In the genomic region with DNA sequence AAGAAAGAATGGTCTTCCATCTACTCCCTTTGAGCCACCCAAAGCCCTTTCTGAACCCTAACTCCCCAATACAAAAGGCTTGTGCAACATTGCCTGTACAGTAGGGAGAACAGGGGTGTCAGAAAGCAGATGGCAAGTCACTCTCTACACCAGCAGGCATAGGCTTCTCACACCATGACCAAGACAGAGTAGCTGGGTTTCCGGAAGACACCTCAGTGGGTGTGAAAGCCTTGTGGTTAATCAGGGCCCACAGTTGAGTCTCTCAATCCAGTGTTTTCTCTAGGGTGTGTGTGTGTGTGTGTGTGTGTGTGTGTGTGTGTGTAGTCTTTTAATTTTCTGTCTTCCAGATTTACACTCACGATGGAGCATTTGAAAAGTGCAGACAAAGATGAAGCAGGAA, we compare ENCODE assay signal across 17 mouse cellular contexts.
"Had no signal": no experiment of that assay in that cellular context is flagged by ENCODE, and none has a peak within 500 bp of the region (broad histone marks: within the 10 kb centered on the region; RNA-seq: fewer than 3 reads in every experiment).

No protein-coding gene starts in this region.

- H3K4me2 ChIP-seq: limb, embryonic 12.5 days; liver, embryonic 13.5 days; lung, embryonic 15.5 days; midbrain, embryonic 13.5 days; neural tube, embryonic 13.5 days had no signal

- H3K4me3 ChIP-seq: limb, embryonic 12.5 days; liver, embryonic 13.5 days; lung, embryonic 15.5 days; midbrain, embryonic 13.5 days; myocyte; neural tube, embryonic 13.5 days had no signal

- ATAC-seq: intestine, embryonic 16.5 days; liver, postnatal 0 days; midbrain, embryonic 13.5 days had no signal

- H3K27me3 ChIP-seq: limb, embryonic 12.5 days; lung, embryonic 15.5 days; midbrain, embryonic 13.5 days; neural tube, embryonic 13.5 days had no signal

- H3K27ac ChIP-seq: limb, embryonic 12.5 days; liver, embryonic 13.5 days; lung, embryonic 15.5 days; midbrain, embryonic 13.5 days; neural tube, embryonic 13.5 days; stomach, postnatal 0 days had no signal

- H3K9ac ChIP-seq: limb, embryonic 12.5 days; liver, embryonic 13.5 days; liver, postnatal 0 days; lung, embryonic 15.5 days; midbrain, embryonic 13.5 days; neural tube, embryonic 13.5 days had no signal

- H3K36me3 ChIP-seq: limb, embryonic 12.5 days; liver, embryonic 13.5 days; lung, embryonic 15.5 days; midbrain, embryonic 13.5 days; neural tube, embryonic 13.5 days had no signal

- DNase-seq: kidney, adult 2 months; kidney, postnatal 25 days; layer of hippocampus, adult 9-11 months; layer of hippocampus, postnatal 36 days; liver; liver, embryonic 13.5 days; liver, postnatal 0 days; right cerebral cortex, postnatal 25 days; thymus, adult 2 months; thymus, postnatal 4 days had no signal

- H3K9me3 ChIP-seq: limb, embryonic 12.5 days; liver, embryonic 13.5 days; lung, embryonic 15.5 days; midbrain, embryonic 13.5 days; neural tube, embryonic 13.5 days had no signal
